Mouse (Mus musculus) MEL (cell line): ENCODE measurements around the gene Rubcn.
"Not testable (repeated sequence)": the region's sequence is repeated elsewhere in the genome, so short reads cannot be mapped to it uniquely, and the experiment has no call there.

Experiments
- CTCF ChIP-seq, 3 experiments: IDR thresholded peaks in 2 of 3; conservative IDR thresholded peaks in 1 of 3; 2 replicates each; pipeline ENCODE4 v1.5.1; 2011 to 2012; ENCODE audit warnings: low read length in 3 of 3, low read depth in 2 of 3, mild to moderate bottlenecking in 2 of 3, improper control_type of control experiment in 1 of 3, inconsistent platforms in 1 of 3, mixed read lengths in 1 of 3, moderate library complexity in 1 of 3; ENCODE audit not compliant: control insufficient read depth in 1 of 3, insufficient read depth in 1 of 3, poor library complexity in 1 of 3, severe bottlenecking in 1 of 3
- JUND ChIP-seq: IDR thresholded peaks from 2 replicates; pipeline ENCODE4 v1.6.1; 2011; ENCODE audit warnings: low read depth, mild to moderate bottlenecking, improper control_type of control experiment, low read length
- KAT2A ChIP-seq: conservative IDR thresholded peaks from 2 replicates; pipeline ENCODE4 v1.6.1; 2012; ENCODE audit warnings: low read depth, low read length, improper control_type of control experiment, inconsistent platforms
- MXI1 ChIP-seq: IDR thresholded peaks from 2 replicates; pipeline ENCODE4 v1.6.1; 2011; ENCODE audit warnings: mild to moderate bottlenecking, low read depth, low read length, improper control_type of control experiment
- POLR2A ChIP-seq, 2 experiments: IDR thresholded peaks; 2 replicates each; pipeline ENCODE4 v1.6.1; 2011 to 2012; ENCODE audit warnings: low read length in 2 of 2, mild to moderate bottlenecking in 2 of 2, control low read depth in 1 of 2, improper control_type of control experiment in 1 of 2, low read depth in 1 of 2, moderate library complexity in 1 of 2; ENCODE audit not compliant: control insufficient read depth in 1 of 2, insufficient read depth in 1 of 2, poor library complexity in 1 of 2
- RCOR1 ChIP-seq: IDR thresholded peaks from 2 replicates; pipeline ENCODE4 v1.6.1; 2012; ENCODE audit warnings: low read depth, mild to moderate bottlenecking, inconsistent platforms, low read length, improper control_type of control experiment
- SIN3A ChIP-seq: IDR thresholded peaks from 2 replicates; pipeline ENCODE4 v1.6.1; 2012; ENCODE audit warnings: low read length, improper control_type of control experiment, inconsistent platforms
- TAL1 ChIP-seq: IDR thresholded peaks from 2 replicates; pipeline ENCODE4 v1.6.1; 2012; ENCODE audit warnings: mild to moderate bottlenecking, inconsistent platforms, low read length, moderate library complexity, mixed read lengths
- TCF12 ChIP-seq: IDR thresholded peaks from 2 replicates; pipeline ENCODE4 v1.6.1; 2014; ENCODE audit warnings: low read depth, mild to moderate bottlenecking, inconsistent platforms, low read length, improper control_type of control experiment, moderate library complexity
- USF1 ChIP-seq: IDR thresholded peaks from 2 replicates; pipeline ENCODE4 v1.6.1; 2014; ENCODE audit warnings: low read depth, mild to moderate bottlenecking, inconsistent platforms, low read length, improper control_type of control experiment, moderate library complexity
- ZC3H11A ChIP-seq: IDR thresholded peaks from 2 replicates; pipeline ENCODE4 v1.6.1; 2012; ENCODE audit warnings: low read depth, mild to moderate bottlenecking, inconsistent platforms, low read length, improper control_type of control experiment

DNA sequence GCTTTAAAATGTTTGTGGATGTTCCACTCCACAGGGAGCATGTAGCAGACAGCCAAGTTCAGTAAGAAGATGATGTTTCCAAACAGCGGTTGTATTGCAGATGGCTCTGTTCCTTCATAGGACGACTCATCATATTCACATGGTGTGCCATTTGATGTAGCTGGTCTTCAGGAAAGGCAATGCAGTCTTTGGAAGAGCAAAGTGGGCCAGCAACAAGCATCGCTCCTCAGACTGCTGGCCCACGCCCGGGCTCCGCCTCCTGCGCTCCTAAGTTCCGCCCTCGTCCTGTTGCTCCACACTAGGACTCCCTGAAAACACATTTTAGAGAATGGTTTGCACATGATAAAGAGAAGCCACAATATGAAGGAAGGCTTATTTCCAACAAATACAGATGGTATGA is 49.1 kb upstream of the Rubcn start:
- not testable (repeated sequence) for TF ChIP-seq RCOR1; CTCF (IDR thresholded peaks at IDR 0.05 in 2 of 3, conservative IDR thresholded peaks at IDR 0.05 in 1 of 3; ENCODE audit: control insufficient read depth in 1 of 3, insufficient read depth in 1 of 3, low read depth in 2 of 3, low read length in 3 of 3, poor library complexity in 1 of 3, severe bottlenecking in 1 of 3); MXI1; USF1; JUND; ZC3H11A; TAL1; SIN3A; POLR2A (IDR thresholded peaks at IDR 0.05; ENCODE audit: control insufficient read depth in 1 of 2, insufficient read depth in 1 of 2, low read depth in 1 of 2, low read length in 2 of 2, poor library complexity in 1 of 2); KAT2A; TCF12
